Mouse (Mus musculus) heart, adult 8-10 months (tissue): ENCODE data around the gene Smarca1. TPM values are rescaled to one million over a fixed set of nuclear protein-coding genes. Genes with fewer than 3 reads are reported as not detected.

Source experiments
- DNase-seq: peaks from one replicate; pipeline ENCODE4 v3.0.0; 2022; ENCODE audit warnings: low spot score
- total RNA-seq, 4 experiments: library from RNA; stranded (reverse); gene quantifications; 2 replicates each; pipeline ENCODE4 v1.2.4; 2022

Smarca1 gene
- total RNA-seq, 4 experiments from 2014 or later, result 0.68 to 1.6 (median 1.2) TPM

GRCm38 (mm10) chrX:47764440-47764839 lies 128.3 kb downstream of the Smarca1 start:
- no peak for DNase-seq

- DNase-seq, result no peak
Observed at GRCm38 (mm10) chrX:47760212-47760611, 132.6 kb downstream of the Smarca1 start.

Other genes with a start within 250 kb of the Smarca1 start
- gene Ocrl, start 19.4 kb upstream of the Smarca1 start, total RNA-seq, result 10 to 100 TPM in 2 of 4 experiments, 1 to 10 TPM in 2; 8.5 to 12.9 (median 10.3) TPM
- gene Apln, start 141.9 kb upstream of the Smarca1 start, total RNA-seq, result 10 to 100 TPM in 2 of 4 experiments, 1 to 10 TPM in 2; 3.0 to 13.5 (median 10.0) TPM
- 1 to 10 TPM; 1.6 to 4.1 (median 2.6) TPM for gene Xpnpep2, start 215.8 kb upstream of the Smarca1 start, total RNA-seq